Mouse (Mus musculus): ENCODE data around the gene Avil. TPM values are rescaled to one million over a fixed set of nuclear protein-coding genes. Genes with fewer than 3 reads are reported as not detected.

Gene Avil
- 1 to 10 TPM; 1.8 to 2.0 TPM for total RNA-seq (2021)
- long read RNA-seq, experiment 1, partial matches to known transcripts = 3 of 3 reads
- long read RNA-seq, experiment 1, other reads (novel, unspliced or antisense) = 0 of 3 reads
- long read RNA-seq, experiment 2, partial matches to known transcripts = 1 of 1 reads
- long read RNA-seq, experiment 2, other reads (novel, unspliced or antisense) = 0 of 1 reads

GRCm38 (mm10) chr10:127000529-127000928, at the start of gene Avil:
Avil (plus strand) TSS chr10:127000709.
- intact Hi-C loops (cut with DNase I) = no loop called here

GRCm38 (mm10) chr10:126952375-126952774, 48.1 kb upstream of the Avil start:
- intact Hi-C loops (cut with DNase I) = no loop called here
- DNase-seq = no peak

More at GRCm38 (mm10) chr10:127000529-127000928, at the start of gene Avil:
- DNase-seq = no peak

DNA sequence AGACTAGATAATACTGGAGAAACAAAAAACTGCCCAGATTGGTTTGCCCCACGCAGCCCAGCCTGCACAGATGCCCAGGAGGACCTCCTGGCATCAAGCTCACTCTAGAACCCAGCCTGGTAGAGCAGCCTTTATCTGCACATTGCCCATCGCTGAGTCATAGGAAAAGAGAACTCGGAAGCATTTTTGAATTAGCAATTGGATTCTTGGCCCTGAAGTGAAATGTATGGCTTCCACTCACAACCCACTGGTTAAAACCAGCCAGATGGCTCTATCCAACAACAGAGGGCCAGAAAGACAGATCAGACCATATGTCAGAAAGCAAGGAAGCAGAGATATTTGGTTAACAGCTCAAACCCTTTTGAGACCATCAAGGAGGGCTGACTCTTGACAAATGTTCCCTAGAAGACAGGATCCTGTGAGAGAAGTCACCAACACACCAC, 47.5 kb upstream of the Avil start:
- intact Hi-C loops (cut with DNase I) = no loop called here

GRCm38 (mm10) chr10:126956692-126957358, 43.7 kb upstream of the Avil start:
- intact Hi-C loops (cut with DNase I) = no loop called here
- DNase-seq = no peak

More for the DNA sequence above, 47.5 kb upstream of the Avil start:
- no peak for DNase-seq

DNA sequence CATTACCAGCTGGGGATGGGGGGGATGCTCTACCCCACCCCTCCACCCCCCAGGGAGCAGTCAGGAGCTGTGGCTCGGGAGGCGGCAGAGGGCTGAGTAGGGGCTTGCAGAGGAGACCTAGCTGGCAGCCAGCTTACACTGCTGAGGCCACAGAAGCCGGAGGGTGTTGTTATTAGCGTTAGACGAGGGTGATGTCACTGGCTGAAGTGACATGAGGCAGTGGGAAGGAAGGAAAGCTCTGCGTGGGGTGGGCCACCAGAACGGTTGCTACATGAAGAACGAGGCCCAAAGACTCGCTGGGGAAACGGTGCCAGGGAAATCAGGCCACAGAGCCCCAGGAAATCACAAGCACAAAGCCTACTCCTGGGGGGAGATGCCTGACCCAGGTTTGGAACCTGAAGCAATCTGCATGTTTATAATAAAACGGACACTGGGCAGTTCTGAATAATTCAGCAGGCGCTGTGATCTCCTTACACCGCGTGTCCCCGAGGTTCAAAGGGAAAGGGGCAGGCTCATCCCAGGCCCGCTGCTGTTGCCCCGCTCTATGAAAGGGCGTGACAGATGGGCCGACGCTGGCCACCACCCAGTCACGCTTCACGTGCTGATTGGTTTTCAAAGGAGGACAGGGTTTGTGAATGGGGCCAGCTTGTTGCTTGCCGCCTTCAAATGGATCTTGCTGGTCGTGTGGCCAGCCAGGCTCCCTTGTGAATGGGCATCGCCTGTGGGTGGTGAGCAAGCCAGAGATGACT, 43.0 kb upstream of the Avil start:
- intact Hi-C loops (cut with DNase I) = no loop called here
- DNase-seq = peak in 1 of 2 experiments; percentile 49

DNA sequence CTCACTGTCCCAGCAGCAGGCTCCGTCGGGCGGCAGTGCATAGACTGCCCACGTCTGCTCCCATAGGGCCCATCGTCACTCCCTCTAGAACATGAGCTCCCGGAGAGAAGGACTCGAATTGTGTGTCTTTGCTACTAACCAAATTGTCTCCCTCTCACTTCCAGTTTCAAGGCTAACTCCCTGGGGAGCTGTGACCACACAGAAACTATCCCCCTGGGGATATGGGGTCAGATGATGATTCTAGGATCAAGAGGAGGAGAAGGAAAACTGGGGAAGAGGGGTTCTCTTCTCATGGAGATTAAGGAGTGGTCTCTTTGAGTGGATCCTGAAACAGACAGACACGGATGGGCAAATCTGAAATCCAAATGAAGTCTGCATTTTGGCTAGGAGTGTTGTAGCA, 40.0 kb upstream of the Avil start:
- intact Hi-C loops (cut with DNase I) = no loop called here
- DNase-seq = no peak

DNA sequence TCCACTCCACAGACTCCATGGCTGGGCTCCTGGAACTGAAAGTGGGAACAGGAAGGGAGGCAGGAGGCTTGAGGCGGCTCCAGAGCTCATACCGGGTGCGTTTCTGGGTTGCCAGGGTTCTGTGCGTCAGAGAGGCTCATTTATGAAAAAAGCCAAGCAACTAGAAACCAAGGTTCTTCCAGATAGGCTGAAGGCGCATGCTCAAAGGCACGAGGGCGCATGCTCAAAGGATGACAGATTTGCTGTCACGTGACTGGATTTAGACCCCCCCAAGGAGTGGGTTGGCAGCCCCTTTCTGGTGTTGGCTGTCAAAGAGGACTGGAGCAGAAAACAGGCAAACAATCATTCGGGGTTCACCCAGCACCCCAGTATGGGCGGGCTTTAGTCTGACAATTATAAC, 38.8 kb upstream of the Avil start:
- peak; percentile 75 for DNase-seq
- intact Hi-C loops (cut with DNase I) = no loop called here

- DNase-seq = peak; percentile 54 to 64
- intact Hi-C loops (cut with DNase I) = no loop called here
Measured at GRCm38 (mm10) chr10:126962271-126962965, 38.1 kb upstream of the Avil start.

DNA sequence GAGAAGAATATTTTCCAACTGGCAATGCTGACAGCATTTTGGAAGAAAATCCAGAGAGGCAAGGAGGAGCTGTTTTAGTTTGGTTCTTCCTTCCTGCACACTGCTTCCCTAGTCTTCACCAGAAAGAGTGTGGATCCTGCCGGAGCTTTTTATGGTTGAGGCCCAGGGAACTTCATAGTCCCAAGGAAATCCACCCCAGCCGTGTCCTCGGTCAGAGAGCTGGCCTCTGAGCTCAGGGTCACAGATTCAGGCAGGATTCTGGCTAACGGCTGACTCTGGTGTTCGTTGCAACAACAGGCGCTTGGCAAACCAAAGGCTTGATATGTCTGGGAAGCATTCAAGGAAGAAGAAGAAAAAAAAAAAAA, 37.6 kb upstream of the Avil start:
- DNase-seq = no peak
- intact Hi-C loops (cut with DNase I) = no loop called here

- intact Hi-C loops (cut with DNase I) = no loop called here
- DNase-seq = no peak
Measured at GRCm38 (mm10) chr10:126963821-126964220, 36.7 kb upstream of the Avil start.

GRCm38 (mm10) chr10:126971363-126972050, 29.0 kb upstream of the Avil start:
- no peak for DNase-seq
- intact Hi-C loops (cut with DNase I) = no loop called here

DNA sequence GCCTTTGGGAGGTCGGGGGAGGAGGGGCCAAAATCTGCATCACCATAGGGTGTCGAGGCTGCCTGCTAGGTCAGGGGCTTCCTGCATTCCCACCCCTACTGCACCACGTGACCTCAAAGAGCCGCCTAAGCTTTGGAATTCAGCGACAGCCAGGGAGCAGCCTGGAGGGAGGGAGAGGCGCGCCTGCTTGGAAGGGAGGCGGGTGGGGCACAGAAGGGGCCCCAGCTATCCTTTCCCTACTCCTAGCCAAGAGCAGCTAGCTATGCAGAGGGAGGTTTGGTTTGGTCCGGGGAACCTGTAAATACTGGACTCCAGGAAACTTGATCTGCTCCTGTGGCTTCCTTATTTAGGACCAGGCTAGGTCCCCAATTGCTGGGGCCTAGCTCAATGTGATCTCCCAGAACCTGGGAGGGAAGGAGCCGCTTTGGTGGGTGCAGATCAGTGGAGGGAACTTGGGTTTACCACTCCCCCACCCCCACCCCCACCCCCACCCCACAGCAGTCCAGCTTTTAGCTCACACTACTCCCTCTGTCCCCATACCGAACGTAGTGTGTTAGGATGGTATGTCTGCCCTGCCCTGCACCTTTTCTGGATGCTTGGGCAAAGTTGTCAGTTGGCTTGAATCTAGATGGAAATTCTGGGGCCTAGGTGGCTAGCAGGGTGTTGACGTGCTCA, 28.3 kb upstream of the Avil start:
- DNase-seq = no peak
- intact Hi-C loops (cut with DNase I) = no loop called here

DNA sequence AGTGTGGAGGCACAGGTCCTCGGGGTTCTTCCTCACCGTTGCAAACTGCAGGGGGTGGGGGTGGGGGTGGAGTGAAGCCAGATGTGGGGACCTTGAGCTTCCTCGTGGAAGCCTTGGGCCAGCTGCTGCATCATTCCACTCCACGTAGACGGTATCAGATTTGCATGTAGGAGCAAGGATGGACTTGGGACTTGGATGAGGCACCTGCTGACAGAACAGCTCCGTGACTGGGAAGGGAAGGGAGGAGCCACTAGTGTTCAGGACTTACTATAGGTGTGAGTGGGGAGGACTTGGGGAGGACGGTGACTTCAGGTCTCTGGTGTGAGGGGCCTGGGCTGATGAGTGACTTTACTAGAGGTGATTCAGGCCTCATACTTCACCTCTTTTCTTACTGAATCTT, 27.5 kb upstream of the Avil start:
- DNase-seq = no peak
- intact Hi-C loops (cut with DNase I) = no loop called here

GRCm38 (mm10) chr10:126975706-126976105, 24.8 kb upstream of the Avil start:
- DNase-seq = no peak
- intact Hi-C loops (cut with DNase I) = no loop called here

DNA sequence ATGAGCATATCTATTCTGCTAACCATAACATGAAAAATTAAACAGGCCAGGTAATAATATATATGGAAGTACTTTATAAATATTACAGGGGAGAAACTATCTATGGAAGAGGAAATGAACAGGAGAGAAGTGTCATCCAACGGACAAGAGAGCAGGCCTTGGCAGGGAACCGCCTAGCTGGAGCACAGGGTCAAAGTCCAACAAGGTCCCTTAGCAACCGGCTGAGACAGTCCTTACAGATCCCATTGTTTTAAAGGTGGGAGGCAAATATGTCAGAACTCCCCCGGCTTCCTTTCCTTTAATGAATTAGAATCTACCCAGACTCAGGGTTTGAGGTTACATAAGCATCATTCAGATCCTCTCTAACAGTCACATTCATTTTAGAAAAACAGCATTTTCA, 23.4 kb upstream of the Avil start:
- intact Hi-C loops (cut with DNase I) = no loop called here
- DNase-seq = no peak

- DNase-seq = peak; percentile 99 to 100
- intact Hi-C loops (cut with DNase I) = loop anchor here (2.0 kb wide), 1 partner anchor 50 kb away; no protein-coding TSS in a partner anchor
Measured at GRCm38 (mm10) chr10:126978277-126978994, 22.1 kb upstream of the Avil start, which contains the start of gene Ctdsp2. Ctdsp2 (plus strand) TSS chr10:126978717.

GRCm38 (mm10) chr10:126979121-126979635, 21.3 kb upstream of the Avil start:
- intact Hi-C loops (cut with DNase I) = loop anchor here (2.0 kb wide), 1 partner anchor 50 kb away; no protein-coding TSS in a partner anchor
- DNase-seq = peak; percentile 74 to 75

GRCm38 (mm10) chr10:126979636-126980151, 20.8 kb upstream of the Avil start:
- intact Hi-C loops (cut with DNase I) = loop anchor here (2.0 kb wide), 1 partner anchor 51 kb away; no protein-coding TSS in a partner anchor
- peak in 1 of 2 experiments; percentile 39 for DNase-seq

Measured in gastrocnemius, postnatal 36 days (tissue).